Mouse (Mus musculus) midbrain, embryonic 12.5 days (tissue): ENCODE results near the gene Olfr654. TPM values are rescaled to one million over a fixed set of nuclear protein-coding genes. Genes with fewer than 3 reads are reported as not detected.

Source experiments
- ATAC-seq: fragments of 200-750 bp; cut with Nextera tagmentation; 2 replicates; pipeline ENCODE4 v1.8.0; 2017; ENCODE audit warnings: low read depth, moderate TSS enrichment, moderate library complexity; ENCODE audit not compliant: low FRiP score
- H3K27ac ChIP-seq: fragments of 300-500 bp; sonication (generic); replicated peaks from 2 replicates; pipeline ENCODE4 v1.5.1; 2016; ENCODE audit warnings: mild to moderate bottlenecking
- H3K27me3 ChIP-seq: fragments of 300-500 bp; sonication (generic); 2 replicates; pipeline ENCODE4 v1.6.1; 2016; ENCODE audit warnings: mild to moderate bottlenecking
- H3K36me3 ChIP-seq: fragments of 300-500 bp; sonication (generic); 2 replicates; pipeline ENCODE4 v1.6.1; 2016
- H3K4me1 ChIP-seq: fragments of 300-500 bp; sonication (generic); 2 replicates; pipeline ENCODE4 v1.6.1; 2016
- H3K4me2 ChIP-seq: fragments of 300-500 bp; sonication (generic); replicated peaks from 2 replicates; pipeline ENCODE4 v1.6.1; 2016; ENCODE audit warnings: mild to moderate bottlenecking, moderate library complexity
- H3K4me3 ChIP-seq: fragments of 300-500 bp; sonication (generic); 2 replicates; pipeline ENCODE4 v1.5.1; 2016; ENCODE audit warnings: mild to moderate bottlenecking
- H3K9ac ChIP-seq: fragments of 300-500 bp; sonication (generic); replicated peaks from 2 replicates; pipeline ENCODE4 v1.6.1; 2016; ENCODE audit warnings: mild to moderate bottlenecking, moderate library complexity
- H3K9me3 ChIP-seq: fragments of 300-500 bp; sonication (generic); 2 replicates; pipeline ENCODE4 v1.6.1; 2016; ENCODE audit warnings: mild to moderate bottlenecking
- WGBS: fragments of 180-500 bp; shearing (Covaris S2); methylation state at CpG from one replicate; pipeline ENCODE4 v1.1.7; 2016; 5-methylcytosine and 5-hydroxymethylcytosine counted together
- polyA plus RNA-seq: library from polyadenylated mRNA; unstranded; fragments of >200 nt; fragmentation: Nextera tagmentation; extraction: Ambion mirVana; gene quantifications from 2 replicates; pipeline ENCODE4 v1.2.1, GENCODE M21; 2016

The Olfr654 gene
- not detected in 2 replicates for polyA plus RNA-seq

DNA sequence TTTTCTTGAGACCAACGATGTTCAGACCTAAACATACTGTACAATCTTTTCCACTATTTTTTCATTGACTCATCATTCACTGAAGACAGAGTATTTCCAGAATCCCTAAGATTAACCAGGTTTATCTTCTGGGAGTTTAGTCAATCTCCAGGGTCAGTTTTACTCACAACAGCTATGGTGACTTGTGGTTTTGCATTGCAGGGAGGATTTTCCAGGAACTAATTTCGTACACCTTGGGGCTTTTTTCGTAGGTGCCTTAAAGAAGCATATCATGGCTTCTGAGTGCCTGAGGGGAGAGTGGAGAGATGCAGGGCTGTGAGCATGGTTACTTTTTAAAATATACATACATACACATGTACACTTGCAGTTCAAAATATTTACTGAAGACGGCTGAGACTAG, at the start of gene Olfr654:
Gene Olfr654 (plus strand): TSS at position 301 of the 400 bp plus-strand sequence.
- no peak within 1 kb of the TSS for H3K4me2 ChIP-seq
- WGBS, result 93% methylated on average over 4 of the region's 4 CpGs
- no peaks in the 10 kb centered on the region for H3K4me1 ChIP-seq
- ATAC-seq, result no peak
- no peaks in the 10 kb centered on the region for H3K36me3 ChIP-seq
- H3K9me3 ChIP-seq, result no peaks in the 10 kb centered on the region
- H3K4me3 ChIP-seq, result no peak within 1 kb of the TSS
- H3K27me3 ChIP-seq, result no peaks in the 10 kb centered on the region
- no peak within 1 kb of the TSS for H3K9ac ChIP-seq
- H3K27ac ChIP-seq, result no peak within 1 kb of the TSS

GRCm38 (mm10) chr7:104549833-104550232, 37.0 kb upstream of the Olfr654 start, which contains the start of gene Olfr651:
Olfr651 (plus strand) TSS chr7:104550133.
- 86% methylated on average over 5 of the region's 5 CpGs for WGBS
- no peak for ATAC-seq

DNA sequence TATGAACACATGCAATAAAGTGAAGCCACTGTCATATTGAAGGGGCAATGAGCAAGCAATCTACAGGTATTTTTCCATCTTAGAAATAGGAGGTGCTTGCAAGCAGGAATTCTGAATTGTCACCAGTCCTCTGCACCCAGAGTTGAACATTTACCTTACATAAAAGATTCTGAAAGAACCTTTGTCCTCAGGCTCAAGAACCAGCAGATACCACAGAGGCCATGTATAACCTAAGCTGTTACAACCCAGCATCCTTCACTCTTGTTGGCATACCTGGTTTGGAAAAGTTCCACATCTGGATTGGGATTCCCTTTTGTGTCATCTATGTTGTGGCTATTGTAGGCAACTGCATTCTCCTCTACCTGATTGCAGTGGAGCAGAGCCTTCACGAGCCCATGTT, 34.1 kb upstream of the Olfr654 start:
- 66% methylated on average over 1 of the region's 1 CpGs for WGBS
- no peak for ATAC-seq
- no peaks in the 10 kb centered on the region for H3K27me3 ChIP-seq
- H3K9ac ChIP-seq, result no peak overlapping the region
- no peaks in the 10 kb centered on the region for H3K4me1 ChIP-seq
- H3K4me3 ChIP-seq, result no peak overlapping the region
- H3K27ac ChIP-seq, result no peak overlapping the region
- no peaks in the 10 kb centered on the region for H3K36me3 ChIP-seq
- no peaks in the 10 kb centered on the region for H3K9me3 ChIP-seq
- no peak overlapping the region for H3K4me2 ChIP-seq

More at GRCm38 (mm10) chr7:104549833-104550232, 37.0 kb upstream of the Olfr654 start, which contains the start of gene Olfr651:
- no peaks in the 10 kb centered on the region for H3K4me1 ChIP-seq
- no peaks in the 10 kb centered on the region for H3K27me3 ChIP-seq
- no peak within 1 kb of the TSS for H3K4me3 ChIP-seq
- no peak within 1 kb of the TSS for H3K9ac ChIP-seq
- no peaks in the 10 kb centered on the region for H3K9me3 ChIP-seq
- no peak within 1 kb of the TSS for H3K4me2 ChIP-seq
- H3K36me3 ChIP-seq, result no peaks in the 10 kb centered on the region
- no peak within 1 kb of the TSS for H3K27ac ChIP-seq

DNA sequence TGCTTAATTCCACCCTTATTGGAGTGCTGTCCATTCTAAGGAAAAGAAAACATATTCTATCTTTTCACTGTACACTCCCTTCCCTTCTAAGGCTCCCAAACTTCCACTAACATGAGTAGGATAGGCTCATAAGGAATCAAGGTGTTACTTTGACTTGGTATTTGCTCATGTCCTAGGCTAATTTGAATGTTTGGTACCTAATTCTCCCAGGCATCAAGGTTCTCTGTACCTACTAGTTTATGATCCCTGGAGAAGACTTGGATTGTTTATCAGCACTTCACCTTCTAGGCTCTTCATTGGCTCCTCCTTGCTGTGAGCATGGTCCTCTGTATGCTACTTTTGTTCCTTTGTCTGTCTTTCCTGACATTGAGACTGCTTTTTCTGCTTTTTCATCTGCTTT, 26.2 kb upstream of the Olfr654 start, which contains the start of gene Olfr652:
Gene Olfr652 (plus strand): TSS at position 301 of the 400 bp plus-strand sequence.
- ATAC-seq, result no peak
- no peak within 1 kb of the TSS for H3K4me2 ChIP-seq
- H3K9ac ChIP-seq, result no peak within 1 kb of the TSS
- H3K27me3 ChIP-seq, result no peaks in the 10 kb centered on the region
- no peak within 1 kb of the TSS for H3K4me3 ChIP-seq
- no peaks in the 10 kb centered on the region for H3K9me3 ChIP-seq
- no peaks in the 10 kb centered on the region for H3K36me3 ChIP-seq
- no peaks in the 10 kb centered on the region for H3K4me1 ChIP-seq
- H3K27ac ChIP-seq, result no peak within 1 kb of the TSS

- Histone ChIP-seq H3K27me3 (no peaks in the 10 kb centered on the region), H3K4me2 (no peak within 1 kb of the TSS), H3K9ac (no peak within 1 kb of the TSS), H3K36me3 (no peaks in the 10 kb centered on the region), H3K9me3 (no peaks in the 10 kb centered on the region), H3K4me3 (no peak within 1 kb of the TSS), H3K4me1 (no peaks in the 10 kb centered on the region), H3K27ac (no peak within 1 kb of the TSS)
- 80% methylated on average over 2 of the region's 2 CpGs for WGBS
- ATAC-seq, result no peak
Measured at GRCm38 (mm10) chr7:104577014-104577413, 9.8 kb upstream of the Olfr654 start, which contains the start of gene Olfr653. Olfr653 (plus strand) TSS chr7:104577314.

DNA sequence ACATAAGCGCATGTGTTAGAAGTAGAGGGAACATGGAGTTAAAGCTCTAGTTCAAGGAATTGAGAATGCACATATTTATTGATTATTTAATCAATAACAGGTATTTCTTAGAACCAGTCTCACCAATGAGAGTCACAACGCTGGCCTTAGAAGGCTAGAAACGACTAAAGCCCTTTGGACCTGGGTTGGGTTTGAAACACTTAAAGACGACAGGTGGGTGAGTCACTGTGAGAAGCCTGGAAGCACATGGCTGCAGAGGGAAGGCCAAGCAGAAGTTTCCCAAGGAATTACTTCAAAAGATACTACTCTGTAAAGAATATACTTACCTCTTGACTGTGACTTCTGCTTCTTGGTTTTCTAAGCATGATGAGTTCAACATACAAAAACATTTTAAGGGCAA, 6.0 kb upstream of the Olfr654 start:
- no peaks in the 10 kb centered on the region for H3K9me3 ChIP-seq
- no peak overlapping the region for H3K4me2 ChIP-seq
- no peak for ATAC-seq
- no peak overlapping the region for H3K27ac ChIP-seq
- H3K9ac ChIP-seq, result no peak overlapping the region
- H3K4me3 ChIP-seq, result no peak overlapping the region
- no peaks in the 10 kb centered on the region for H3K36me3 ChIP-seq
- H3K4me1 ChIP-seq, result no peaks in the 10 kb centered on the region
- no peaks in the 10 kb centered on the region for H3K27me3 ChIP-seq
- WGBS, result 90% methylated on average over 4 of the region's 4 CpGs

GRCm38 (mm10) chr7:104581429-104581828, 5.4 kb upstream of the Olfr654 start:
- H3K9me3 ChIP-seq, result no peaks in the 10 kb centered on the region
- WGBS, result 92% methylated on average over 4 of the region's 4 CpGs
- no peak for ATAC-seq
- H3K9ac ChIP-seq, result no peak overlapping the region
- no peaks in the 10 kb centered on the region for H3K36me3 ChIP-seq
- no peaks in the 10 kb centered on the region for H3K4me1 ChIP-seq
- H3K27ac ChIP-seq, result no peak overlapping the region
- H3K4me2 ChIP-seq, result no peak overlapping the region
- H3K4me3 ChIP-seq, result no peak overlapping the region
- no peaks in the 10 kb centered on the region for H3K27me3 ChIP-seq

DNA sequence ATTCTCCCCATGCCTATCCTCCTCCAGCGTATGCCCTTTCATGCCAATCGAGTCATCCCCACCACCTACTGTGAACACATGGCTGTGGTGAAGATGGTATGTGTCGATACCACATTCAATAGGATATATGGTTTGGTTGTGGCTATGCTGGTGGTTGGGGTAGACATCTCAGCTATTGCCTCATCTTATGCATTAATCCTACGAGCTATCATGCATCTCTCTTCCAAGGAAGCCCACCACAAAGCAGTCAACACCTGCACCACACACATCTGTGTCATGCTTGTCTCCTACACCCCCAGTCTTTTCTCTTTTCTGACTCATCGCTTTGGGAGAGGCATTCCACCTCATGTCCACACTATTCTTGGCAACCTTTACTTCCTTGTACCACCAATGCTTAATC, 1.4 kb downstream of the Olfr654 start:
- Histone ChIP-seq H3K4me2 (no peak overlapping the region), H3K4me3 (no peak overlapping the region), H3K36me3 (no peaks in the 10 kb centered on the region), H3K27ac (no peak overlapping the region), H3K27me3 (no peaks in the 10 kb centered on the region), H3K4me1 (no peaks in the 10 kb centered on the region), H3K9me3 (no peaks in the 10 kb centered on the region), H3K9ac (no peak overlapping the region)
- no peak for ATAC-seq
- WGBS, result 82% methylated on average over 5 of the region's 5 CpGs

GRCm38 (mm10) chr7:104601679-104602078, 14.9 kb downstream of the Olfr654 start, which contains the start of gene Olfr655:
Olfr655 (minus strand) TSS chr7:104601779.
- ATAC-seq, result no peak
- no peaks in the 10 kb centered on the region for H3K27me3 ChIP-seq
- no peaks in the 10 kb centered on the region for H3K4me1 ChIP-seq
- no peak within 1 kb of the TSS for H3K4me2 ChIP-seq
- WGBS, result 89% methylated on average over 2 of the region's 2 CpGs
- no peaks in the 10 kb centered on the region for H3K9me3 ChIP-seq
- no peaks in the 10 kb centered on the region for H3K36me3 ChIP-seq
- no peak within 1 kb of the TSS for H3K27ac ChIP-seq
- H3K9ac ChIP-seq, result no peak within 1 kb of the TSS
- H3K4me3 ChIP-seq, result no peak within 1 kb of the TSS

DNA sequence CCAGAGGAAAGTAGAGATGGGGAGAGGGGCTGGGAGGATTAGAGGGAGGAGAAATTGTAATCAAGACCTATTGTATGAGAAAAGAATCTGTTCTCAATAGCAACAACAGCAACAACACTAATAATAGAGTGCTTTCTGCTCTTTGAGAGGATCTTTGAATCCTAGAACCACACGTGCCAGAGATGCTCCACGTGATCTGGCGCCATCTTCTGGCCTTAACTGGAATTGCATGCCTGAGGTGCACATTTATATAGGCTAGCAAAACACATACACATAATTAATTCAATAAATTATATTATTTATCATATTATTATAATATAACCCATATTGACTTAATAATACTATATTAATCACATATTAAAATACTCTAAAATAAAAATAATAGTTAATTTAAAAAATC, 16.3 kb downstream of the Olfr654 start:
- 3% methylated on average over 3 of the region's 3 CpGs for WGBS
- no peaks in the 10 kb centered on the region for H3K4me1 ChIP-seq
- no peak overlapping the region for H3K9ac ChIP-seq
- no peak overlapping the region for H3K4me3 ChIP-seq
- no peak overlapping the region for H3K4me2 ChIP-seq
- no peaks in the 10 kb centered on the region for H3K9me3 ChIP-seq
- no peaks in the 10 kb centered on the region for H3K27me3 ChIP-seq
- H3K36me3 ChIP-seq, result no peaks in the 10 kb centered on the region
- no peak for ATAC-seq
- H3K27ac ChIP-seq, result no peak overlapping the region

GRCm38 (mm10) chr7:104604727-104605126, 17.9 kb downstream of the Olfr654 start:
- H3K27me3 ChIP-seq, result no peaks in the 10 kb centered on the region
- no peak for ATAC-seq
- H3K9ac ChIP-seq, result no peak overlapping the region
- no peak overlapping the region for H3K4me2 ChIP-seq
- no peak overlapping the region for H3K4me3 ChIP-seq
- H3K36me3 ChIP-seq, result no peaks in the 10 kb centered on the region
- H3K9me3 ChIP-seq, result no peaks in the 10 kb centered on the region
- no peaks in the 10 kb centered on the region for H3K4me1 ChIP-seq
- H3K27ac ChIP-seq, result no peak overlapping the region

GRCm38 (mm10) chr7:104613655-104614054, 26.8 kb downstream of the Olfr654 start, which contains the start of gene Olfr656:
Olfr656 (plus strand) TSS chr7:104613955.
- H3K9me3 ChIP-seq, result no peaks in the 10 kb centered on the region
- H3K27me3 ChIP-seq, result no peaks in the 10 kb centered on the region
- ATAC-seq, result no peak
- H3K4me1 ChIP-seq, result no peaks in the 10 kb centered on the region
- 66% methylated on average over 4 of the region's 4 CpGs for WGBS
- H3K9ac ChIP-seq, result no peak within 1 kb of the TSS
- no peak within 1 kb of the TSS for H3K4me2 ChIP-seq
- no peaks in the 10 kb centered on the region for H3K36me3 ChIP-seq
- no peak within 1 kb of the TSS for H3K4me3 ChIP-seq
- H3K27ac ChIP-seq, result no peak within 1 kb of the TSS

DNA sequence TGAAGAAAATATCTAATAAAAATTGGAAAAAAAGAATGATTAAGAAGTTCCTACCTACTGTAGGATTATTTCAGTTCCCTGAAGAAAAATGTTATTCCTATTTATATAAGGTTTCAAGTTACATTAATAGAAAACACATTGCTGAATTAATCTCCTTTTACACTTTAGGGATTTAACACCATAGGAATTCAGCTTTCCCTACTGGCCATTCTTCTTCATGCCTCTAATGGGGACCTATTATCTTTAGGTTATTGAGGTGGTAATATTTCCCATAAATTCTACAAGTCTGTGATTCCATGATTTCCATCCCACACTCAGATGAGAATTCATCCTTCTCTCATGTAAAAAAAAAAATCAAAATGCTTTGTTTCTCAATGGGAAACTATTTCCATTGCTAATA, 37.7 kb downstream of the Olfr654 start, which contains the start of gene Olfr657:
Gene Olfr657 (plus strand): TSS at position 301 of the 400 bp plus-strand sequence.
- Histone ChIP-seq H3K4me2 (no peak within 1 kb of the TSS), H3K27ac (no peak within 1 kb of the TSS), H3K9me3 (no peaks in the 10 kb centered on the region), H3K4me3 (no peak within 1 kb of the TSS), H3K9ac (no peak within 1 kb of the TSS), H3K36me3 (no peaks in the 10 kb centered on the region), H3K27me3 (no peaks in the 10 kb centered on the region), H3K4me1 (no peaks in the 10 kb centered on the region)
- ATAC-seq, result no peak
